15 mouse cellular contexts compared by ENCODE assay signal in genomic region chr13:37855221-37855757, GRCm38 (mm10).
DNase-seq lines count a peak whose midpoint lies in the region; ATAC-seq lines count a peak whose summit lies in the region.
"Had no signal": no experiment of that assay in that cellular context is flagged by ENCODE, and none has a peak within 500 bp of the region (broad histone marks: within the 10 kb centered on the region; RNA-seq: fewer than 3 reads in every experiment).

No protein-coding gene starts in this region.

- no peak for DNase-seq in heart, adult 9 months (ENCODE audit: low spot score in 2 of 2)
- no peak for DNase-seq in lung, postnatal 4 days
- no peak for DNase-seq in liver, embryonic 11.5 days (ENCODE audit: low spot score)
- no peak for DNase-seq in left cerebral cortex, postnatal 14 days (ENCODE audit: low spot score in 2 of 2)
- no peak for DNase-seq in layer of hippocampus, adult 18-20 months (ENCODE audit: low spot score in 2 of 2)
- DNase-seq: adrenal gland, postnatal 14 days; cerebellum, adult 11 months; gastrocnemius, postnatal 36 days; kidney, adult 18-20 months had no signal

- no peaks in the 10 kb centered on the region for H3K9me3 ChIP-seq in heart, embryonic 16.5 days (replicated peaks; ENCODE audit: control insufficient read depth, low read length)
- H3K9me3 ChIP-seq in lung, embryonic 16.5 days (ENCODE audit: control insufficient read depth, low read length) = no peaks in the 10 kb centered on the region
- no peaks in the 10 kb centered on the region for H3K9me3 ChIP-seq in liver, embryonic 11.5 days (ENCODE audit: control insufficient read depth, low read length)
- H3K9me3 ChIP-seq in stomach, embryonic 16.5 days (replicated peaks; ENCODE audit: control insufficient read depth, low read length) = no peaks in the 10 kb centered on the region
- H3K9me3 ChIP-seq: hindbrain, embryonic 10.5 days; midbrain, embryonic 10.5 days had no signal

- H3K4me3 ChIP-seq in heart, embryonic 16.5 days (ENCODE audit: low read length) = no peak overlapping the region
- H3K4me3 ChIP-seq in lung, embryonic 16.5 days (ENCODE audit: low read length) = no peak overlapping the region
- H3K4me3 ChIP-seq in liver, embryonic 11.5 days (ENCODE audit: low read depth, low read length) = peak overlapping the region; percentile 47; the same call in 1 of the 2 replicates
- no peak overlapping the region for H3K4me3 ChIP-seq in stomach, embryonic 16.5 days (replicated peaks; ENCODE audit: low read length)

- H3K27ac ChIP-seq in heart, embryonic 16.5 days (ENCODE audit: low read length) = peak overlapping the region; percentile 87
- H3K27ac ChIP-seq in lung, embryonic 16.5 days (ENCODE audit: low read length) = peak overlapping the region; percentile 93
- peak overlapping the region; percentile 97 for H3K27ac ChIP-seq in liver, embryonic 11.5 days (ENCODE audit: low read depth, low read length)
- H3K27ac ChIP-seq in stomach, embryonic 16.5 days (ENCODE audit: low read length) = peak overlapping the region; percentile 86; the same call in 1 of the 2 replicates
- H3K27ac ChIP-seq: midbrain, embryonic 10.5 days had no signal

- no peak for ATAC-seq in heart, embryonic 16.5 days (replicated peaks; ENCODE audit: extremely low read depth, insufficient read depth, low FRiP score)
- no peak for ATAC-seq in lung, embryonic 16.5 days (ENCODE audit: low read depth)
- ATAC-seq in liver, embryonic 11.5 days (replicated peaks; ENCODE audit: low FRiP score) = no peak
- no peak for ATAC-seq in stomach, embryonic 16.5 days (ENCODE audit: insufficient read depth, low FRiP score)
- ATAC-seq: forebrain, embryonic 14.5 days had no signal

- intact Hi-C loops in left cerebral cortex, postnatal 14 days (cut with DNase I) = no loop called here

- no peak overlapping the region for H3K4me2 ChIP-seq in heart, embryonic 16.5 days (ENCODE audit: low read depth, low read length)
- peak overlapping the region; percentile 61; the same call in 1 of the 2 replicates for H3K4me2 ChIP-seq in lung, embryonic 16.5 days (ENCODE audit: low read depth, low read length)
- H3K4me2 ChIP-seq in liver, embryonic 11.5 days = peak overlapping the region; percentile 93
- no peak overlapping the region for H3K4me2 ChIP-seq in stomach, embryonic 16.5 days (ENCODE audit: low read depth, low read length)

- no peak overlapping the region for H3K9ac ChIP-seq in heart, embryonic 16.5 days (ENCODE audit: low read length)
- H3K9ac ChIP-seq in lung, embryonic 16.5 days (ENCODE audit: low read length) = no peak overlapping the region
- H3K9ac ChIP-seq in liver, embryonic 11.5 days (ENCODE audit: low read depth, low read length) = peak overlapping the region; percentile 76
- no peak overlapping the region for H3K9ac ChIP-seq in stomach, embryonic 16.5 days (ENCODE audit: low read length)

- 54% methylated on average over 3 of the region's 3 CpGs for WGBS in heart, embryonic 16.5 days
- WGBS in lung, embryonic 16.5 days = 37% methylated on average over 3 of the region's 3 CpGs
- WGBS in liver, embryonic 11.5 days = 44% methylated on average over 3 of the region's 3 CpGs
- 48% methylated on average over 3 of the region's 3 CpGs for WGBS in stomach, embryonic 16.5 days

- no peaks in the 10 kb centered on the region for H3K27me3 ChIP-seq in heart, embryonic 16.5 days (ENCODE audit: control insufficient read depth, insufficient read depth, low read length)
- H3K27me3 ChIP-seq in lung, embryonic 16.5 days (ENCODE audit: control insufficient read depth, insufficient read depth, low read depth, low read length) = no peaks in the 10 kb centered on the region
- H3K27me3 ChIP-seq in liver, embryonic 11.5 days (replicated peaks; ENCODE audit: control insufficient read depth, insufficient read depth, low read length) = no peaks in the 10 kb centered on the region
- no peaks in the 10 kb centered on the region for H3K27me3 ChIP-seq in stomach, embryonic 16.5 days (ENCODE audit: control insufficient read depth, insufficient read depth, low read length)

- no peaks in the 10 kb centered on the region for H3K36me3 ChIP-seq in heart, embryonic 16.5 days (ENCODE audit: control insufficient read depth, insufficient read depth)
- 0 out of 2 replicates have a peak, but pooled peaks cover 3% of the 10 kb centered on the region for H3K36me3 ChIP-seq in lung, embryonic 16.5 days (ENCODE audit: control insufficient read depth, insufficient read depth, low read length)
- no peaks in the 10 kb centered on the region for H3K36me3 ChIP-seq in liver, embryonic 11.5 days (ENCODE audit: control insufficient read depth, insufficient read depth, low read length)
- H3K36me3 ChIP-seq in stomach, embryonic 16.5 days (ENCODE audit: control insufficient read depth, insufficient read depth, low read length) = no peaks in the 10 kb centered on the region
- H3K36me3 ChIP-seq: hindbrain, embryonic 10.5 days; midbrain, embryonic 10.5 days had no signal

- H3K4me1 ChIP-seq in heart, embryonic 16.5 days (ENCODE audit: control insufficient read depth, insufficient read depth, low read length) = peaks cover 51% of the 10 kb centered on the region
- H3K4me1 ChIP-seq in lung, embryonic 16.5 days (replicated peaks; ENCODE audit: control insufficient read depth, insufficient read depth, low read length) = peaks cover 50% of the 10 kb centered on the region
- peaks cover 66% of the 10 kb centered on the region for H3K4me1 ChIP-seq in liver, embryonic 11.5 days (replicated peaks; ENCODE audit: control insufficient read depth, insufficient read depth, low read length)
- peaks cover 65% of the 10 kb centered on the region for H3K4me1 ChIP-seq in stomach, embryonic 16.5 days (ENCODE audit: control insufficient read depth, insufficient read depth, low read length)

Comparison
In these comparisons a context has a peak if more than half of its experiments do, and no peak if none do; other contexts are left out.
1. H3K4me2 ChIP-seq: peak in lung, embryonic 16.5 days (single experiment) and liver, embryonic 11.5 days (single experiment); none in heart, embryonic 16.5 days (single experiment) and stomach, embryonic 16.5 days (single experiment).
2. Peak in every context shown above with its lines, with median percentiles within 50 percentile points of each other: H3K27ac ChIP-seq.